Mouse (Mus musculus): Measurements from ENCODE around the gene Slc25a16. TPM values are rescaled to one million over a fixed set of nuclear protein-coding genes. Genes with fewer than 3 reads are reported as not detected.
"Not testable (repeated sequence)": the region's sequence is repeated elsewhere in the genome, so short reads cannot be mapped to it uniquely, and the experiment has no call there.

Gene Slc25a16
- total RNA-seq, 1 experiment from 2014 or later, result 45.0 TPM

DNA sequence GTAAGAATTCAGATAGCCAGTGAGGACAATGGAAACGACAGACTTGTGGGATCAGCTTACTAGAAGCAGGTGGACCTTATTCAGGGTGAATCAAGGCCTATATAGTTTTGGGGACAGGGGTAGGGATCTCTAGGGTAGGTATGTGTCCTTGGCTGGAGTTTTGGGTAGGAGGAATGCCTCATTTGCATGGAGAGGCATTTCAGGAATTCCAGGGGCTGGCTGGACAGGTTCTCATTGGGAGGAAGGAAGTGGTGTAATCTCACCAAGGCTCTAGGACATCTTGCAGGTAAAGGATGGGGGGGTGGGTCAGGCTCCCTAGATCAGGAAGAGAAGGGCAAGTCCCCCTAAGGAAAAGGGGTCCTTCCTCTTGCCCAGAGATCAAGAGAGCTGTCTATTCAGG is 17.6 kb upstream of the Slc25a16 start:
- DNase-seq, result no peak

- DNase-seq, result no peak
Observed at GRCm38 (mm10) chr10:62906336-62906735, 14.1 kb upstream of the Slc25a16 start.

DNA sequence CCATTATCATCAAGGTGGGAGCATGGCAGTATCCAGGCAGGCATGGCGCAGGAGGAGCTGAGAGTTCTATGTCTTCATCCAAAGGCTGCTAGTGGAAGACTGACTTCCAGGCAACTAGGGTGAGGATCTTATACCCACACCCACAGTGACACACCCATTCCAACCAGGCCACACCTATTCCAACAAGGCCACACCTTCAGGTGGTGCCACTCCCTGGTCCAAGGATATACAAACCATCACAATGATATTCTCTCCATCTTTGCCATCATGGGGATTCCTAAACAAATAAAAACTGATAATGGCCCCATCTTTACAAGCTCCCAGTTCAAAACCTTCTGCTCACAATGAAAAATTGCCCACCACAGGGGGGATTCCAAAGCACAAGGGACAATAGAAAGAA is 11.5 kb upstream of the Slc25a16 start, which contains the start of gene Tet1:
Tet1 (minus strand) TSS at position 101 of the 400 bp plus-strand sequence.
- DNase-seq, result not testable (repeated sequence)

DNA sequence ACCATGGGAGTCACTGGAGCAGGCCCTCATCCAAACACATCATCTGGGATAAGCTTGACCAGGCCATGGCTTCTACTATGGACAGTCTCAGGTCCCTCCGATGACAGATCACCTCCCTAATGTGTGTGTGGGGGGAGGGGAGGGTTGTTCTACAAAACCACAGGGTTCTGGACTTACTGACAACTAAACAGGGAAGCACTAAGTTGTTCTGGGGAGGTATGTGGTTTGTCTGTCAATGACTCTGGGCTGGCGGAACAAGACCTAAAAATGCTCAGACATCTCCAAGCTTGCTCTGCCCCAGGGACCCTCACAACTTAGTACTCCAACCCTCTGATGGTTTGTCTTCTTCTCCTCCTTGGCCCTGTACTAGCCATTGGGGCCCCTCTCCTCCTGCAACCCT is 9.3 kb upstream of the Slc25a16 start:
- DNase-seq, result no peak

DNA sequence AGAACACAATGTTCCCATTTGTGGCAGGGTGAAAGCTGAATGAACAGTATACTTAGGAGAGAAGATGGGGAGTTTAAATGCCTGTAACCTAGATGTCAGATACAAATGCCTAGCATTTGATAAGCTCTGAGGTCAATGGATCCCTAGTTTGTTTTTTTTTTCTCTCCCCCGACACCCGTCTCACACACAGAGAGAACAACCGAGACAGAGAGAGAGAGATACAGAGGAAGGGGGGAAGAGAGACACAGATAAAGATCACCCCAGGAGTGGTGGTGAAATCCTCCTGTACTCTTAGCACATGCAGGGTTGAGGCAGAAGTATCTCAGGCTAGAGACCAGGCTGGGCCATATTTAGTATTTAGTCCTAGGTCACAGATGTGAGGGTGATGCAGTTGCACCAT is 1.4 kb upstream of the Slc25a16 start:
- DNase-seq, result no peak

DNA sequence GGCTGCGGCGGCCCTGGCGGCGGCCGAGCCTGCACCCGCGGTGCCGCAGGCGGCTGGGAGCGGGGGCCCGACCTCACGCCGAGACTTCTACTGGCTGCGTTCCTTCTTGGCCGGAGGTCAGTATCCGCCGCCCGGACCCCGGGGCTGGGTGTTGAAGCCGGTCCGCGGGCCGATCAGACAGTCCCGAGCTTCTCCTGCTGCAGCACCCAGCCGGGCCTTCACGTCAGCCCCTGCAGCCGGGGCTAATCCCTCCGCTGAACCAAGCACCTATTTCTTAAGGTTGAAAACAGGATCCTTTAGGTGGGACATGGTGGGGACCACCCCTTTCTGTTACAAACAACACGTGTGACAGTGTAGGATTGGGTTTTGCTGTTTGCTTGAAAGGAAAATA is 328 bp downstream of the Slc25a16 start:
- no peak for DNase-seq

DNA sequence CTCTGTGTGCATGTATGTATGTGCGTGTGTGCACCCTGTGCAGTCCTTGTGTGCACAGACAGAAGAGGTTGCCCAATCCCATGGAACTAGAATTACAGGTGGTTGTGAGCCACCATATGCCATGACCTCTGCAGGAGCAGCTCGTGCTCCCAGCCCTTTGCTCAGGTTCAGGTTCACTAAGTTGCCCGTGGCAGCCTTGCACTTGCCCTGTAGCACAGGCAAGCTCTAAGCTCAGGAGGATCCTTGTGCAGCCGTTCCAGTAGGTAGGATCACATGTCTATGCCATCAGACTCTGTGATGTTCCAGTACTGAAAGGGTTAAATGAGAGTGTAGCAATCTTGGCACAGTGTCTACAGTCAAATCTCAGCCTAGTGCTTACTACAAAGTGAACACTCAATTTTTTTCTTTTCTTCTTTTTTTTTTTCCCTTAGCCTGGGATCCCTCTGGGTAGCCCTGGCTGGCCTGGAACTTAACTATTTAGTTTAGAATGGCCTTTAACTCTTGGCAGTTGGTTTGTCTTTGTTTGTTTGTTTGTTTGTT is 3.7 kb downstream of the Slc25a16 start:
- no peak for DNase-seq

DNA sequence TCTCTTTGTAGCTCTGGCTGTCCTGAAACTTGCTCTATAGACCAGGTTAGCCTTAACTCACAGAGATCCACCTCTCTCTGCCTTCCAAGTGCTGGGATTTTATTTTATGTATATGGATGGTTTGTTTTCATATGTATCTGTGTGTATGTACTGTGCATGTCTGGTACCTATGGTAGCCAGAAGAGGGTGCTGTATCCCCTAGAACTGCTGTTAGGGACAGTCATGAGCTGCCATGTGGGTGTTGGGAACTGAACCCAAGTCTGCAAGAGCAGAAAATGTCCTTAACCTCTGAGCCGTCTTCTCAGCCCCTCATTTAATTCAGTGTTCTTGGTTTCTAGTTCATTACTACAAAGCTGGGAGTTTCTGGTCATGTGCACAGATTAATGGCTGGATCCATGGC is 11.9 kb downstream of the Slc25a16 start:
- no peak for DNase-seq

GRCm38 (mm10) chr10:62944975-62945580 is 24.6 kb downstream of the Slc25a16 start:
- DNase-seq, result no peak

GRCm38 (mm10) chr10:62946738-62947471 is 26.5 kb downstream of the Slc25a16 start, which contains the start of gene Dna2:
Dna2 (plus strand) TSS chr10:62947026.
- peak; percentile 77 for DNase-seq

- DNase-seq, result no peak
Observed at GRCm38 (mm10) chr10:62948551-62948950, 28.1 kb downstream of the Slc25a16 start.

DNA sequence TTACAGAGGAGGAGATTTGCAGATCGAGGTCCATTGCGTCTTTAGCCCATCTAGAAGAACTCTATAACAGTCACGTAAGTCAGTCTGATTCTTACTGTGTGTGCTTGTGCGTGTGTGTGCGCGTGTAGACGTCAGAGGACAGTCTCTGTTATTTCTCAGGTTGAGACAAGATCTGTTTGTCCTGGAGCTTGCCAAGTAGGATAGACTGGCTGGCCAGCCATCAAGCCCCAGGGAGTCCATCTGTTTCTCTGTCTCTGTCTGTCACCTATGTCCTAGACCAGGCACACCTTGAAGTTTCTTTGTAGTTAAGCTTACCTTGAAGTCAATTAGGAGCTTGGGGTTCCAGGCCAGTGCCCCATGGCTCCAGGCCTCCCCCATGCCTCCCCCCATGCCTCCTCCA is 43.5 kb downstream of the Slc25a16 start:
- DNase-seq, result no peak

- no peak for DNase-seq
Observed at GRCm38 (mm10) chr10:62965796-62966195, 45.4 kb downstream of the Slc25a16 start.

DNA sequence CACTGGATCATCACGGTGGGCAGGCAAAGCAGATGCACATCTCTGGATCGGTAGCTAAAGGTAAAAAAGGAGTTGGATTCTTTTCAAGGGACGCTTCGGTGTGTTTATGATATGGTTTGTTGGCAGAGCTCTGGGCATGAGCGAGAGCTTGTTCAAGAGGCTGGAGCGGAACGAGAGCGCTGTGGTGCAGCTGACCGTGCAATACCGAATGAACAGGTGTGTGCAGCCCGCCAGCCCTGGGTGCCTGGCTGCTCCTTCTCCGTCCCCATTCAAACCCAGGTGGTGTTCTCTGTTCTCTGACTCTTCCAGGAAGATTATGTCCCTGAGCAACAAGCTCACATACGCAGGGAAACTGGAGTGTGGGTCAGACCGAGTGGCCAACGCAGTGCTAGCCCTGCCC is 45.9 kb downstream of the Slc25a16 start:
- DNase-seq, result no peak

DNA sequence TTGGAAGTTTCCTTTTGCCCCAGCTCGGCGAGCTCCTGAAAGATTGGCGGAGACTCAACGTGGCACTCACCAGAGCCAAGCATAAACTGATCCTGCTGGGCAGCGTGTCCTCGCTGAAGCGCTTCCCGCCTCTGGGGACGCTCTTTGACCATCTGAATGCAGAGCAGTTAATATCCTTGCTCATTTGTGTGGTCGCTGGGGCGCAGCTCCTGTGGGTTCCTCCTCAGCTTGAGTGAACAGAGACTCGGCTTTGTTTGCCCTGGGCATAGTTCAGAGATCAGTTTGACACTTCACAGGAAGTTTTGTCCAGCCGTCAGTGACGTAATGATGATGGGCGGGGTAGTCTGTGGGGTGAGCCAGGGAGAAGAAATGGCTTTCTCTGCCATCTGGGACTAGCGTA is 51.4 kb downstream of the Slc25a16 start:
- DNase-seq, result no peak

- DNase-seq, result no peak
Observed at GRCm38 (mm10) chr10:62979667-62980038, 59.2 kb downstream of the Slc25a16 start.

DNA sequence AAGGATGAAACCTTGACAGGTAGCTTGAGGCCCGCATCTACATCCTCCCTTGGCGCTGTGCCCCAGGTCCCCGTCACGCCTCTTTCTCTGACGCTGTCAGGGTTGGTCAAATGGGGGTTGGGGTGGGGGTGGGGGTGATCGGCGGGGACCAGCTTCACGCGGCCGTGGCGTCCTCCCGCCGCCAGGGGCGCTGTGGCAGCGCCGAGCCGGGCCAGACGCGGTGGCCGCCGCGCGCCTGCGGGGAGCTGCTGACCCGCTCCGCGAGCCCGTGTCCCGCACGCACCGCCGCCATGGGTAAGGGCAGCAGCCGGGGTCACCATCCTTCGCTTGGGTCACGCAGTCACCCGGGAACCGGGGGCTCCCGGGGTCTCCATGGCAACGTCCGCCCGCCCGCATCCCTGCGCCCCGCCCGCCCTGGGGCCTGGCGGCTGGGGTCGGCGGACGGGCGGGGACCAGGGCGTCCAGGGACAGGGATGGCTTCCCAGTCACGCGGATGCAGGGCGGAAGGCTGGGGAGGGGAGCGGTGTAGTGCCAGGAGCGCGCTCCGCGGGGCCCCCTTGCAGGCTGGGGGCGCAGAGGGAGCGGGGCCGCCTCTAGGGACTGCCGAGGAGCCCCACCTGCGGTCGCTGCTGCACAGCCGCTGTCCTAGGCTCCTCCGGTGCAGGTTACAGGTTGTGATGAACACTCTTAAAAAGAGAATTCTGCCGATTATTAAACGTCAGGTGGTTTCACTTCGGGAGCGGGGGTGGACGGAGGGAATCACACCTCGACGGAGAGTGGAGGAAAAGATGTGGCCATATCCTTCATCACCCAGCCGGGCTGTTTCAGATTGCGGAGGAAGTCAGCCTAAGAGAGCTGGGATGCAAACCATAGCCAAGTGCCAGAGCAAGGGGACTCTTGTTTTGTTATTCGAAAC is 59.9 kb downstream of the Slc25a16 start, which contains the start of gene Rufy2:
Rufy2 (plus strand) TSS at position 185 of the 916 bp plus-strand sequence.
- peak; percentile 86 for DNase-seq

DNA sequence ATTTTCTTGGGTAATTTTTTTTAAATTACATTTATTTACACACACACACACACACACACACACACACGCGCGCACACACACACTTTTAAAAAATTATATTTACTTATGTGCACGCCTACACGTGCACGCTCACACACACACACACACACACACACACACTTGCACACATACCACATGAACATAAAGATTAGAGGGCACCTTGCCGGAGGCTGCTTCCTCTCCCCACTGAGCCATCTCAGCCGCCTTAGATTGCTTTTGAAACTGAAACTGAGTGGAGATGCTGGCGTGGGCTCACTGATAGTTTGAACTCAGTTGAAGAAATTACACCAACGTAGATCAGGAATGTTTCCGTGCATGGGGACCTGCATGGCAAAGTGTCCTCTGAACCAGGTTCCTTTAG is 63.6 kb downstream of the Slc25a16 start:
- DNase-seq, result no peak

DNA sequence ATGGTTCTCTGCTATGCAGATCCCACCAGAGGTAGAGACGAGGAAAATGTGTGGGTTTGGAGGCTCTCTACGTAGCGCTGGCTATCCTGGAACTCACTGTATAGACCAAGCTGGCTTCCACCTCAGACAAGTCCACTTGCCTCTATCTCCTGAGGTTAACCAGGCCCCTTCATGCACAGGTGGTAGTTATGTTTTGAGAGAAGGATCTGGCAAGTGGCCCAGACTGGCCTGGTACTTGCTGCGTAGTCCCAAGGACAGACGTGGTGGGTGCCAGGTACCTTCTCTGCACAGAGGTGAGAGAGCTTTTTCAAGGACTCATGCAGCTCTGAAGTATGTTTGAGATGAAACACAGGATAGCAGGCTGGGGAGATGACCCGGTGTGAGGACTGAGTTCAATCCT is 64.1 kb downstream of the Slc25a16 start:
- DNase-seq, result no peak

GRCm38 (mm10) chr10:62987341-62987740 is 66.9 kb downstream of the Slc25a16 start:
- no peak for DNase-seq

DNA sequence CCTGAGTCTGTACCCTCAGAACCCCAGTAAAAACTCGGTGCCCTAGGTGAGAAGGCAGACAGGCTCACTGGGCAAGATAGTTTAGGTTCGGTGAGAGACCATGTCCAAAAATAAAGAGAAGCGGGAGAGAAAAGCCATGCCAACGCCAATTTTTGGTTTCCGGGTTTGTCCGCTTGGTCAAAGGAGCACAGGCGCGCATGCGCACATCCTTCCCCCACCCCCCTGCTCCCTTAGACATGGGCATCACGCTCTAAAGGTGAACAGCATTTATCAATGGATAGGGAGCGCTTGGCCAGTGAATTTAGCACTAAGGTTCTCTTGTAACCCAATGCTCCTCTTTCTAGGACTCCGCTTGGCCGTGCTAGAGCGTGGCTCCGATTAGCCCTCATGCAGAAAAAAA is 70.2 kb downstream of the Slc25a16 start:
- DNase-seq, result no peak

DNA sequence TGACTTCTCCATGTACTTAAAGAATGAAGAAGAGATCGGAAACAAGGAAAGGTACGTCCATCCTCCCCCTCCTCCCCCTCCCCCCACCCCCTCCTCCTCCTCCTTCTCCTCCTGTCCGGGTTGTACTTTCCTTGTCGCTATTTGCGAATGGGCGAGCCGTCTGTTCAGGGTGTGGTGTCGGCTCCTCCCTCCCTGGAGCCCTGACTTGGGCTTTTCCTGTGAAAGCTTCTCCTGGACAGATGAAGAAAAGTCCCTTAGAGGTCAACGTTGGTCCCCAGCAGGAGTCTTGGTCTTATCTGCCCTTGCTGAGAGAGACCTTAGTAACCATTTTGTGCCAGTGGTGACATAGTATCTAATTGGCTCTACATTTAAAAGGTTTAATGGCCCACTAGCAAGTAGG is 73.6 kb downstream of the Slc25a16 start:
- no peak for DNase-seq
